Mouse (Mus musculus) adrenal gland, adult 18-20 months (tissue): Measurements from ENCODE around the gene D17Wsu92e. TPM values are rescaled to one million over a fixed set of nuclear protein-coding genes. Genes with fewer than 3 reads are reported as not detected.
A peak's percentile ranks its signal among the peaks of the same experiment; 100 is the strongest.

ENCODE experiments used
- DNase-seq, 2 experiments: peaks; one replicate each; pipeline ENCODE4 v3.0.0; 2021 to 2022; ENCODE audit warnings: low spot score in 2 of 2
- total RNA-seq, 2 experiments: library from RNA; stranded (reverse); gene quantifications; 1 replicate in 1 of 2; 2 replicates in 1 of 2; pipeline ENCODE4 v1.2.3; 2021

The D17Wsu92e gene
- total RNA-seq, 2 experiments from 2014 or later = 158 to 188 TPM

DNA sequence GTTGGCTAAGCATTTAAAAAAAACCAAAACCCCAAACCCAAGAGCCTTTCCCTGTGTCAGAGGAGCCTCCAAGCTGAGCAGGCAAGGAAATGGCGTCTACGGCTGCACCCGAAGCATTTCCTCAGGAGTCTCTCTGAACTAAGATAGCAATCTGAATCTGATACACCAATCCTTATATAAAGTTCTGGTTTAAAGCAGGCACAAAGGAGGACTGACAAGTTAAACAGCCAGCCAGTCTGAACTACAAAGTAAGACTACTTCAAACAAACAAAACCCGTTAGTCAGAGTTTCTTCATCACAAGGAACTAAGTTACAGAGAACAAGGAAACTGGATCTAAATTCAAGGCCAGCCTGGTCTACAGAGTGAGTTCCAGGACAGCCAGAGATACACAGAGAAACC, 27.9 kb downstream of the D17Wsu92e start:
- DNase-seq = no peak

DNA sequence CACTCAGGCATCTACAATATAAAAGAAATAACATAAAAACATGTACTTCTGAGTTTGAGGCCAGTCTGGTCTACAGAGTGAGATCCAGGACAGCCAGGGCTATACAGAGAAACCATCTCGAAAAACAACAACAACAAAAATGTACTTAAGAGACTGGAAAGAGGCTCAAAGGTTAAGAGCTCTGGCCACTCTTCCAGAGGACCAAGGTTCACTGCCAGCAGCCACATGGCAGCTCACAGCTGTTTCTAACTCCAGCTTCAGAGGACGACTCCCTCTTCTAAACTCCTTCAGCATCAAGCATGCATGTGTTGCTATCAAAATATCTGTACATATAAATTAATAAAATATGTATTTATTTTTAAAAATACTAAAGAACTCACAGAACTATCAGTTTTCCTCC, 28.9 kb downstream of the D17Wsu92e start:
- no peak for DNase-seq

DNA sequence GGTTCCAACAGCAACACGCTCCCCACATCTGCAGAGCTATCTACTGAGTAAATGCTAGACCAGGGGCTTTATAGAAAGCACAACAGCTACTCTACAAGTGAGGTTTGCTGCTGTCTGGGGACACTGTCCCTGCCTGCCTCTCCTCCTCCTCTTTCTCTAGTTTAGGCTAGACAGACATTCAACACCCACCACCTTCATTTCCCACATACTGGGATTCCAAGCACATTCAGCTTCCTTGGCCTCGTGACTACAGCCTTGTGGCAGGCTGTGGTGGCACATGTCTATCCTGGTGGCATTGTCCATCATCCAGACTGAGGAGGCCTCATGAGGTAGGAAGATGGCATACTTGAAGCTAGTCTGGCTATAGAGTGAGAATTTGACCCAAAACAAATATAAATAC, 29.5 kb downstream of the D17Wsu92e start:
- no peak for DNase-seq

DNA sequence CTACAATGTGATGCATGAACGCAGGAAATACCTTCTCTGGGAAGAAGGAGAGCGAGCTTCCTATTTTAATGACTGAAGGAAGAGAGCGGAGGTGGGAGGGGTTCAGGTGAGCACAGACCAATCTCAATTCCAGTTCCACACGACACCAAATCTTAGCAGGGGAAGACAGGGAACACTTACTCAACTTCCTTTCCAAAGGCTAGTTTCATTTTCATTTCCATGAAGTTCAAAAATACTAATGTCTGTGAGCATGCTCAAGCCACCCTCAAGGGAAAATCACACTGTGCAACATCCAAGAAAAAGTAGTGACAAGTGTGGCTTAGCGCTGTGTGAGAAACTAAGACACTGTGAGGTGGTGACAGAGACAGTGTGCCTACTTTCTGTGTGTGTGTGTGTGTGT, 30.4 kb downstream of the D17Wsu92e start:
- no peak for DNase-seq

DNA sequence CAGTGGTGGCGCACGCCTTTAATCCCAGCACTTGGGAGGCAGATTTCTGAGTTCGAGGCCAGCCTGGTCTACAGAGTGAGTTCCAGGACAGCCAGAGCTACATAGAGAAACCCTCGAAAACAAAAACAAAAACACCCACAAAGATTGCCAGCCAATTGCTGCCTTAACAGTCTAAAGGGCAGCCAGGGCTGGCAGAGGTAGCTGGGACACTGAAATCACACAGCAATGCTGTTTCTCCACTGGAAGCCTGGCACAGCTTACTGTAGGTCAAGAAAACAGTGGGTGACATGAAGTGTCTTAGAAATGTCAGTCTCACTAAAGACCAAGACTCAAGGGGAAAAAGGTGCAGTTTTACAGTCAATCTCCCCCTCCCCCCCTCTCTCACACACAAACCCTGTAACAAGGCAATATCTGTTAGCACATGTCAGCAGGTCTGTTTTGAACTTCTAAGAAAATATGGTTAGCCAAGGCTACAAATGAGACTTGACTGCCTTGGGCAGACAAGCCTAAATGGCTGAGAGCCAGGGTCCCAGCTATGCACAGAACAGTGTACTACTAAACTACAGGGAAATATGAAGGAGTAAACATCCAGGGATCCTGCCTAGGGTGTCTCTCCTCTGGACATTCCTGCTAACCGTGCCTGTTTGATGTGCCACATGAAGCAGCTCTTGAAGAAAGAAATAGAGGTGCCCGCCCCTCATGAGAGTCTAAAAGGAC, 31.8 kb downstream of the D17Wsu92e start:
- DNase-seq = no peak

- DNase-seq = no peak
Observed at GRCm38 (mm10) chr17:27783567-27783966, 36.9 kb downstream of the D17Wsu92e start.

DNA sequence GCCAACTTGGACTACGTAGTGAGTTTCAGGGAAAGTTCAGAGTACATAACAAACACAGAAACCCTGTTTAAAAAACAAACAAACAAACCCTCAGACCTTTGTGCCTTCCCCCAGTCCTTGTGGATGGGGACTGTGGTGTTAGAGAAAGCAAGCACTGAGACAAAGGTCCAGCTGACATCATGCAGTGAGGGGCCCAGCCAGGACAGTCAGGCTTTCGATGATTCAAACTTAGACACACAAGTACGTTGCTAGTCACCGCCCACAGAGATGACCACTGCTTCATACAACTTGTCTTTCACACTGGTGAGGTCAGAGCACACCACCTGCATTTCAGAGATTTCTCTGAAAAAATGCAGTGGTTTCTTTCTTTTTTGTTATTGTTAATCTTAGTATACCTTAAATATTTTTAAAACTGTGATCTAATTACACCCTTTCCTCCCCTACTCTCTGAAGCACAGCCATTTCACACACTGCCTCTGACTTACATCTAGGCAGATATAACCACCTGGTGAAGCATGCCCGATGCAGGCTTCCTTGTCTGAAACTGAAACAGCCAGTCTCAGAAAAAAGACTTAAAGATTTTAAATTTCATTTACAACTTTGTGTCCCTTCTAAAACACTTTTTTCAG, 39.3 kb downstream of the D17Wsu92e start:
- DNase-seq = no peak

DNA sequence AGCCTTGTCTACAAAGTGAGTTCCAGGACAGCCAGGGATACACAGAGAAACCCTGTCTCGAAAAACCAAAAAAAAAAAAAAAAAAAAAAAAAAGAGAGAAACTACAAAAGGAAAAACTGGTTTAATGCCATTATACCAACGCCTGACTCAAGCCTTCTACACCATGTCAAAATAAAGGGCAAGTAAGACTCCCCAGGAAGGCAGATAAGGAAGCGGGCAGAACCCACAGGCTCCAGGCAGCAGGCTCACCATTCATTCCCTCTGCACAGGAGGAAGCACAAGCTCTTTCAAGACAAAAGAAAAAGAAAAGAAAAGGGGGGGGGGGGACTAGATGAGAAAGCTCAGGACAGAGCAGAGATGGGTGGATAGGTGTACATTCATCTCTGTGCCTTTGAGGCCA, 40.7 kb downstream of the D17Wsu92e start:
- no peak for DNase-seq

GRCm38 (mm10) chr17:27778671-27779355, 41.6 kb downstream of the D17Wsu92e start:
- no peak for DNase-seq

DNA sequence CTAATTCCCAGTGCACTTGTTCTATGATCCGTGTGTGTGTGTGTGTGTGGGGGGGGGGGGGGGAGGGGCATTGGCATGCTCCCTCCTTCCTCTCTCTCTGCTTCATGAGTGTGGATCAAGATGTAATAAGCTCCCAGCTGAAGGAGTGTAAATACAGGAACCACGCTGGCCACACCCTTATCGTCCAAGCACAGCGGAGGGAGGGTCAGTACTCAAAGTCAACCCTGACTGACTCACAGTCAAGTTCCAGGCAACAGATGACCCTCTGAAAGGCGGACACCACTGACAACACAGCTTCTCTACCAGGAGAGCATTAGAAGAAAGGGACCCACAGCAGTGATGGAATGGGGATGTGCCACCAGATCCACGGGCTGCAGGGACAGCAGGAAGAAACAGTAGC, 42.6 kb downstream of the D17Wsu92e start:
- DNase-seq = no peak

DNA sequence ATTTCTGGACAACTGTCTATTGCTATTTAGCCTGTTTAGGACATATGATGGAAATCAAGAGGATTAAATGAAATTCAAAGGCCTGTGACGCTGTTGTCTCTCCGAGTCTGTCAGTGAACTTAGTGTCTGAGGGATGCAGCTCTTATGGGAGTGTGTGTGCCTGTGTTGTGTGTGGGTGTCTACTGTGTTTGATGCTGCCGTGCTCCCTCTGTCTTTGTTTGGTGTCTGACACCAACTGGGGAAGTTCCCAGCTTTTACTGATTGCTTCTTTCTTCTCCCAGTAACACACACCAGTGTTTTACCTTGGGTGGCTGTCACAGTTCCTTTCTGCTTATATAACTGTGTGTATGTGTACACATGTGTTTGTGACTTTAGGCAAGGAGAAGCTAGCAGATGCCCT, 46.2 kb downstream of the D17Wsu92e start:
- no peak for DNase-seq

GRCm38 (mm10) chr17:27771616-27772015, 48.8 kb downstream of the D17Wsu92e start:
- DNase-seq = no peak

GRCm38 (mm10) chr17:27768817-27769542, 51.5 kb downstream of the D17Wsu92e start:
- DNase-seq = peak; percentile 72 to 76

DNA sequence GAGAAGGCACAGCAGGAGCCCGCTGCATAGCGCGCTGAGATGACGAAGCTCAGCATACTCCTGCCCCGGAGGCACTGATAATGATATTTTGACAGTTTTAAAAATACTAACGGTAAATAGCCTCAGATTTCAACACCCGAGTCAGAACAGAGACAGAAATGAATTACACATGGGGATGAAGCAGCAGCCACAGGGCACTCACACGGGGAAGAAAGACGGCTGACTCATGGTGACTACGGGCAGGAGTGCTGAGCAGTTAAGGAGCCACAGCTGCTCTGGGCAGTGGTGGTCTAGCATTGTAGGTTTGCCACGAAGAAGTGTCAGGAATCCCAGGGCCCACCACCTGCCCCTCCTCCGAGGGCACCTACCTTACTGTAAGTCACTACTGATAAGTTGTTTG, 52.9 kb downstream of the D17Wsu92e start:
- no peak for DNase-seq

GRCm38 (mm10) chr17:27767120-27767519, 53.3 kb downstream of the D17Wsu92e start:
- no peak for DNase-seq

DNA sequence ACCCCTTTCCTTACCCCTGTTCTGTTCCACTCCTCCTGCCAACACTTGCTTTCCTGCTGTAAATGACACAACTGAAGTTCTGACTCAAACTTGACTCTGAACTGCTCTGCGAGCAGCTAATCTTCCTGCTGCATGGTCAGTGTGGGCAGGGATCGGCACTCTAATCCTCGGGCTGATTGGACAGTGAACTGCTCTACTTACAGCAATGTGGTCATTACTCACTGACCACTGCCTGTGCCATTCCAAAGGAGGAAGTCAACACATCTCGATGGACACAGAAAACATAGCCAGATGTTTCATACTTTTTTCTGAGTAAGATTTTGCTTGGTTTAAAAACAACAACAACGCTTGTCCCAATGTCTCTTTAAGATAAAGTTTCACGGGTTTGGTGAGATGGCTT, 55.4 kb downstream of the D17Wsu92e start:
- DNase-seq = no peak

- no peak for DNase-seq
Observed at GRCm38 (mm10) chr17:27764453-27764852, 56.0 kb downstream of the D17Wsu92e start.

DNA sequence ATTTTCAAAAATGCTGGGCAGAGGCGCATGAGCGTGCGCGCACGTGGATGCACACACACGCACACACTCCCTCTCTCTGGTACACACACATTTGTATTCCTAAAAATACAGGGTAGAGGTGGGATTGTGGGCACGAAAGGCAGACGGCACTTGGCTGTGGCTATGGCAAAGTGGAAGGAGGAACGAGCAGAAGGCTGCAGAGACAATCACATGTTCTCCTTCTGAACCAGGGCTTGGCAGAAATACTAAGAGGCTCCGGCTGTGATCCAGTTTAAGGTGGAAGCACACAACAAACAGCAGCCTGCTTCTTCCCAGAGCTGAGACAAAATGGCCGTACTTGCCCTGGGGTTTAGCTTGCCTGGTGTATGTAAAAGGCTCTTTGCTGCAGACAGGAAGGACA, 57.6 kb downstream of the D17Wsu92e start:
- DNase-seq = no peak

DNA sequence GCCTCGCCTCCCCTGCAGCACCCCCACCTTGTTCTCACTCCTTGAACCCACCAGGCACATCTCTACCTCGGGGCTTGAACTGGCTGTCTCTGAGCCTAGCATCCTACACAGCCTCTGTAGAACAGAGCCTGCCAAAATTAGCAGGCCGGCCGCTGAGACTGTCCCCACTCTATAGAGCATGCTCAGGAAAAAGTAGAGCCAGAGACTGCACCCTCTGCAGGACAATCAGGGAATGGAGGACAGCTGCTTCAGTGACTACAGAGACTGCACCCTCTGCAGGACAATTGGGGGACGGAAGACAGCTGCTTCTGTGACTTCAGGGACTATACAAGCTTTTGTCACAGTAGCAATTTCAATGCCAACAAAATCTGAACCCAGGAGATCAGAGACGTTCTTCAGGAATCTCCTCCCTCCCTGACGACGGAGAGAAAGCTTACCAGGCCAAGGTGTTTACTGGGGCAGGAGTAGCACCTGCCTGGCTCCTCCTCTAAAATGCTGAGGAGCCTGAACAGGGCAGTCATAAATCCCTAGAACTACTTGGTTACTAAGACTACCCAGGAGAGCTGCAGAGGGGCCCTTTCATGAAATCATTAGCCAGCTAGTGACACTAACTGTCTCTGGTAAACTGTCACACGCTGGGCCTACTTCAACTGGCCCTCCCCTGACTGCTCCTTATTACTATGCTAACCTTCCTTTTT, 58.7 kb downstream of the D17Wsu92e start:
- peak in 1 of 2 experiments; percentile 31 for DNase-seq

GRCm38 (mm10) chr17:27760169-27760568, 60.3 kb downstream of the D17Wsu92e start:
- DNase-seq = no peak
